Mouse (Mus musculus): Measurements from ENCODE around the gene Gpt2. TPM values are rescaled to one million over a fixed set of nuclear protein-coding genes. Genes with fewer than 3 reads are reported as not detected.

The Gpt2 gene
- total RNA-seq, 2 experiments from 2014 or later = 303 to 317 TPM

GRCm38 (mm10) chr8:85520586-85520985 lies 28.2 kb downstream of the Gpt2 start:
- no peak for DNase-seq
- intact Hi-C loops (cut with DNase I) = no loop called here

DNA sequence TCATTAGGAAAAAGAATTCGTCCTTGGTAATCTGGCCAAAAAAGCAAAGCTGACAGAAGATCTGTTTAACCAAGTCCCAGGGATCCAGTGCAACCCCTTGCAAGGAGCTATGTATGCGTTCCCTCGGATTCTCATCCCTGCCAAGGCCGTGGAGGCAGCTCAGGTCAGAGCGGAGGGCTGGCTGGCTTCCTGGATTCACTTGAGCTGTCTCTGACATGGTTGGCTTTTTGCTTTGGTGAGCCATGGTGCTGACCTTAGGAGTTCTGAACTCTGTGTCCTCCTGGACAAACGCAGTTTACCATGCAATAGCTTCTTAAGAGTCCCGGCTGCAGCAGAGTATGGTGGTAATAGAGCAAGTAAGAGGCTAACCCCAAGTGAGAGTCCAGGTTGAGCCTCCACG lies 29.0 kb downstream of the Gpt2 start:
- peak in 1 of 2 experiments; percentile 68 for DNase-seq
- intact Hi-C loops (cut with DNase I) = no loop called here

- no peak for DNase-seq
- intact Hi-C loops (cut with DNase I) = no loop called here
Observed at GRCm38 (mm10) chr8:85524086-85524485, 31.7 kb downstream of the Gpt2 start.

GRCm38 (mm10) chr8:85526105-85526504 lies 33.7 kb downstream of the Gpt2 start:
- DNase-seq = no peak
- intact Hi-C loops (cut with DNase I) = loop anchor here (1.0 kb wide), 1 partner anchor 65 kb away; no protein-coding TSS in a partner anchor

DNA sequence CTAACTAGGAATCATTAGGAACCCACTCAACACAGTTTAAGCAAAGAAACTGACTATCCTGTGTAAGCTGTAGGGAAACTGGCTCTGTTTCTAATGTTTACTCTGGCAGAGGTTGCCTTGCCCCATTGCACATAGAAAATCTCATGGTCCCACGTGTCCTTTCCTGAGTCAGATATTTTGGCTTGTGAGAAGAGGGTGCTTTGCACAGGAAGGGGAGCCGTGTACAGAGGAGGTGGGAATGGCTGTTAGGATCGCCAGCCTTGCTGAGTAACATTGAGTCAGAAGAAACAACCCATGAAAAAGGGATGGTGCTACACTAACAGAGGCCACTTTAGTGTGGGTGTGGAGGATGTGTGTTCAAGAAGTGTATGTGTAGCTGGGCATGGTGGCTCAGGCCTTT lies 36.6 kb downstream of the Gpt2 start:
- DNase-seq = no peak
- intact Hi-C loops (cut with DNase I) = no loop called here

DNA sequence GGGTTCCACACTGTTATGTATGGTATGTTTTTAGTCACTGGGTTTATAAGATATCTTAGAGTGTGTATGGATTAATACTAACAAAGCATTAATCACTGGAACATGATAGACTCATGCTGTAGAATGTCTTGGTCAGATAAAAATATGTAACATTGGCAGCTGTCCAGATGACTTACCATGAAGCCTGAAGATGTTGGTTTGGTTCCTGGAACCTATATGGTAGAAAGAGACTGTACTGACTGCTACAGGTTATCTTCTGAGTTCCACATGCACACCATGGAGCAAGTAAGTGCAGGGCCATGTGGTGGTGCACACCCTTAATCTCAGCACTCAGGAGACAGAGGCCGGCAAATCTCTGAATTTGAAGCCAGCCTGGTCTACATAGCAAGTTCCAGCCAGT lies 38.3 kb downstream of the Gpt2 start:
- no peak for DNase-seq
- intact Hi-C loops (cut with DNase I) = no loop called here

- intact Hi-C loops (cut with DNase I) = no loop called here
- DNase-seq = no peak
Observed at GRCm38 (mm10) chr8:85531471-85531870, 39.1 kb downstream of the Gpt2 start.

DNA sequence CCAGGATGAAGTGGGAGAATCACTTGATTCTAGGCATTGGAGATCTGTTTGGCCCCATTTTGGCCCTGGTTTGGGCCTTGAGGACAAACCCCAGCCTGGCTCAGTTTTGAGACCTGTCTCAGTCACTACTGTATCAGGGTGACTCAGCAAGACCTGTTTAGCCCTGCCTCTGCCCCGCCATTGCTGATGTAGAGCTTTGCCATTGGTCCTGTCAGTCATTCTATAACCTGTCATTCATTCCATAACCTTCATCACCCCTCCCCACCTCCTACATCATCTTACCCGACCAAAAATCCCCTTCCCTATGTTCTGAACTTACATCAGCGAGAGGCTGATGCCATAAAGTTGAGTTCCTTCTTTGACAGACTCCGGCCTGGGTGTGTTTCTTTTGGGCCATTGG lies 40.5 kb downstream of the Gpt2 start:
- no peak for DNase-seq
- intact Hi-C loops (cut with DNase I) = no loop called here

DNA sequence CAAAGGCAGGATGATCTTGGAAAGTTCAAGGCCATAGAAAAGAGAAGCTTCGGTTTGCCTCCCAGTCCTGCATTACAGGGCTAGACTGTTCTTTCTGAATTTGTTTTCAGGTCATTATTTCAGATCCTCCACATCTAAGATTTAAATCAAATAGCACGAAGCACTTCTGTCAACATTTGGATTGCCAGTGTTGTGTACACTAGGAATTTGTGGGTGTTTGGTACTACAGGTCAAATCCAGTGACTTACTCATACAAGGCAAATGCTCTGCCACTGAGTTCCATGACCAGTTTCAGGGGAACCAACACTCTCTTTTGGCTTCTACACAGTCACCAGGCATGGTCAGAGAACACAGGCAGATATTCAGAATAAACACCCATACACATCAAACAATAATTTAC lies 41.1 kb downstream of the Gpt2 start:
- intact Hi-C loops (cut with DNase I) = no loop called here
- DNase-seq = no peak

GRCm38 (mm10) chr8:85534163-85534562 lies 41.8 kb downstream of the Gpt2 start:
- DNase-seq = no peak
- intact Hi-C loops (cut with DNase I) = no loop called here

GRCm38 (mm10) chr8:85536332-85536731 lies 44.0 kb downstream of the Gpt2 start:
- intact Hi-C loops (cut with DNase I) = no loop called here
- DNase-seq = no peak

GRCm38 (mm10) chr8:85551934-85552333 lies 59.6 kb downstream of the Gpt2 start:
- intact Hi-C loops (cut with DNase I) = no loop called here
- no peak for DNase-seq

DNA sequence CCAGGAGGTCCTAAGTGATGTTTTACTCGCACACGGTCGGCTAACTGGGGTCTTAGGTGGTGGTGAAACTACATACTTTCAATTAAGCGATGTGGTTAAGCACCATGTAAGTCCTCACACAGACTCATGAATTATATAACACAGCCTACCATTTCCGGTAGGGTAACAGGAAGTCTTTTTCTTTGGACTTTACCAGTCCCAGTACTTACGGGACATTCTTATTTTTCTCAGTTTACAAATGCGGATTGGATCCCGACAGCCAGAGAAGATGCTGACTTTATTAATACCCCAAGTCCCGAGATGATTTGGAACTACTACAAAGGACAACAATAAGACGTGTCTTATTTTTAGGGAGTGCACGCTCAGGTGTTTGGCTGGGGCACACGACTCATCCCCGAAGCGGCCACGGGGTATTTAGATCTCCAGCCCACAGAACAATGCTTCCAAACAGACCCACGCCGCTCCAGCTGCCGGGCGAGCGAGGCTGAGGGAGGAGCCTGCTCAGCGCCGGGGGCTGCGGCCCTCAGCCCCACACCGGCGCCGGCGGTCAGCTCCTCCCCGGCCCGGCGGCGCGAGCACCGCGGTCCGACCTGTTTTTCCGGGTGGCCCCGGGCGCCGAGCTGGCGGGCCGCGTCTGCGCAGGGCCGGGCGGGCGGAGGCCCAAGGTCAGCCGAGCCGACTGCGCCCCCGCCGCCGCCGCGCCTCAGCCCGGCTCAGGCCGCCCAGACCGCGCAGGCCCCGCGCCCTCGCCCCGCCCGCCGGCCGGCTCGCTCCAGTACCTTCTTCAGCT lies 62.2 kb downstream of the Gpt2 start:
- intact Hi-C loops (cut with DNase I) = no loop called here
- no peak for DNase-seq

DNA sequence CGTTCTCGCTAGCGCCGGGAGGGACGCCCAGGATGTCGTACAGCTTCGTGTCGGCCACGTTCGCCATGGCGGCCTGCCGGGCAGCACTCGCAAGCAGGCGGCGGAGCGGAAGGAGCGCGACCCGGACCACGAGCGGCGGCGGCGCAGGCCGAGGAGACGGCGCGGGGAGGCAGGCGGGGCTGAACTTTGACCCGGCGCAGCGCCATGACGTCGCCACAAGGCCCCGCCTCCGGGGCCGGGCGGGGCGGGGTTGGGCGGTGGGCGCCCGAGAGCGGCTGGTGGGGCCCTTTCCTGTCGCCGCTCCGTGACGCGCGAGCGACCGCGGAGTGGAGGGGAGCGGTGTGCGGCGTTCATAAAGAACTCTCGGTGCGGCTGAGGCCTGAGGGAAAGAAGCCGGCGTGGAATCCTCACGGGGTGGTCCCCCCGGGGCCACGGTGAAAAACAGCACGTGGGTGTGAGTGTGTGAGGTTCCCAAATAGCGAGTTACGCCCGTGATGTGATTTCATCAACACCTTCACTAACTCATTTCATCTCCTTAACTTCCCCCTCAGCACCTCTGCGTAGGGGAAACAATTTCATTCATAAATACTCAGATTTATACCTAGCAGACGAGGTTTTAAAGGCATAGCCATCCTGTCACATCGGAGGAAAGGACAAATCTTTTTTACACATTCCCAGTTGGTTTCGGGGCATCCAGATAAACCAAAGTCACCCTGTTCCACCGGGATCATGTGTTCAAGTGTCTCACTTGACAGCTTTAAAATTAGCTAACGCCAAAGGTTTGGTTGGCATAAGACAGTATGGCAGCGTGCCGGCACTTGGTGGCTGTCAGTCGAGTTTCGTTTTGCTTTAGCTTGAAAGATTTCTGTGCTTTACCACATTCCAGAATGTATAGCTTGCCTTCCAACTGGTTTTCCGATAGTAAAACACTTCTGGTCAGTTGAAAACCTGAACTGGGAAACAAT lies 63.1 kb downstream of the Gpt2 start, which contains the start of gene Dnaja2:
Dnaja2 (minus strand) TSS at position 164 of the 965 bp plus-strand sequence.
- intact Hi-C loops (cut with DNase I) = no loop called here
- DNase-seq = peak; percentile 86 to 90

- intact Hi-C loops (cut with DNase I) = no loop called here
Observed at GRCm38 (mm10) chr8:85556986-85557600, 64.7 kb downstream of the Gpt2 start.

GRCm38 (mm10) chr8:85557601-85557986 lies 65.2 kb downstream of the Gpt2 start:
- no peak for DNase-seq
- intact Hi-C loops (cut with DNase I) = no loop called here

More at GRCm38 (mm10) chr8:85556986-85557600, 64.7 kb downstream of the Gpt2 start:
- no peak for DNase-seq

DNA sequence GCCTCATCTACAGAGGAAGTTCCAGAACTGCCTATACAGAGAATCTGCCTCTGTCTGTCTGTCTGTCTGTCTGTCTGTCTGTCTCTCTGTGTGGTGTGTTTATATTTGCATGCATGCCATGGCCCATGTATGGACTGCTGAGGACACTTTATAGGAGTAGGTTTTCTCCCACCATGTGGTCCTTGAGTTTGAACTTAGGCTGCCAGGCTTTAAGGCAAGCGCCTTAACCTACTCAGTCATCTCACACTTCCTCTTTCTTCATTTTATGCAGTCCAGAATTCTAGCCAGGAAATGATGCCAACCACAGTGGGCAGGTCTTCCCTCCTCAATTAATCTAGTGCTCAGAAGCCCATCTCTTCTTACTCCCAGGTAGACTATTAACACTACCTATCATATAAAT lies 66.8 kb downstream of the Gpt2 start:
- intact Hi-C loops (cut with DNase I) = no loop called here
- DNase-seq = no peak

DNA sequence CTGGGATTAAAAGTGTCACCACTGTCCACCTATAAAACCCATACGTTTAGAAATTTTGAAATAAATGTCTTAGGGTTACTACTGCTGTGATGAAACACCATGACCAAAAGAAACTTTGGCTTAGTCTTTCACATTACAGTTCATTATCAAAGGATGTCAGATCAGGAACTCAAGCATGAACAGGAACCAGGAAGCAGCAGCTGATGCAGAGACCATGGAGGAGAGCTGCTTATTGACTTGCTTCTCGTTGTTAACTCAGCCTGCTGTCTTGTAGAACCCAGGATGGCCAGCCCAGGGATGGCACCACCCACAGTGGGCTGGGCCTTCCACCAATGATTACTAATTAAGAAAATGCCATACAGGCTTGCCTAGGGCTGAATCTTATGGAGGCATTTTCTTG lies 67.6 kb downstream of the Gpt2 start:
- intact Hi-C loops (cut with DNase I) = no loop called here
- DNase-seq = no peak

DNA sequence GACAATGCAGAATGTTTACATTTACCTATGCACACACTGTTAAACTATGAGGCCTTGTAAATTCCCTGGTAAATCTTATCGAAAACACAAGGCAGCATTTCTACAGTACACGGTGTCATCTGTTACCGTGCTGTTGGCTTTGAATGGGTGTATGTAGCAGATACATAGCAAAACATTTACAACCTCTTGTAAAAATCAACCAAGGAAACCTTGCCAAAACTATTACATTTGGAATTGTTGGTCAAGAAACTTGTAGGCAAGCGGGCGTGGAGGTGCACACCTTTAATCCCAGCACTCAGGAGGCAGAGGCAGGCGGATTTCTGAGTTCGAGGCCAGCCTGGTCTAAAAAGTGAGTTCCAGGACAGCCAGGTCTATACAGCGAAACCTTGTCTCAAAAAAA lies 71.0 kb downstream of the Gpt2 start:
- intact Hi-C loops (cut with DNase I) = no loop called here
- DNase-seq = no peak

DNA sequence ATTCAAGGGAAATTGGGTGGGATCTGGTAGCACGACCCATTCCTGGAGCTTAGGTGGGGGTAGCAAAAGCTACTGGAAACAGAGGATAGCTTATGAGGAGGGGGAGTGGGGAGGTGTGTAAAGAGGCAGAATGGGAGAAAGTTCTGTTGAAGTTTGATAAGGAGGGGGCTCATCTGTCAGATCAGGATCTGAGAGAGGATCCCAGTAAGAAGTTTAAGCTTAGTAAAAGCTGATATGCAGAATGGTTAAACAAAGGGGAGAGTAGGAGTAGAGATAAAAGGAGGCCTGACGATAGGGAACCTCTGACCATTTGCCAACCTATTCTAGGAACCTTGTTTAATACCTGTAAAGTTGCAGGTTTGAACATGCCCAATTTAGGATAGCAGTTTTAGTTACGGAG lies 72.8 kb downstream of the Gpt2 start:
- intact Hi-C loops (cut with DNase I) = no loop called here
- no peak for DNase-seq

DNA sequence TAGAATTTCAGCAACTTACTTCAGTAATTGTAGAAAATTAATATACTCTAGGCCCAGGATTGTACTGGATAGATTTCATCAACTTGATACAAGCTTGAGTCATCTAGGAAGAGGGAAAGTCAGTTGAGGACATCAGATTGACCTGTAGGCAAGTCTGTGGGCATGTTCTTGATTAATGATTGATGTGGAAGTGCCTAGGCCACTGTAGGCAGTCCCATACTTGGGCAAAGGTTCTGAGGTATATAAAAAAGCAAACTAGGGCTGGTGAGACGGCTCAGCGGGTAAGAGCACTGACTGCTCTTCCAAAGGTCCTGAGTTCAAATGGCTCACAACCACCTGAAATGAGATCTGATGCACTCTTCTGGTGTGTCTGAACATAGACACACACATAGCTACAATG lies 75.4 kb downstream of the Gpt2 start:
- no peak for DNase-seq
- intact Hi-C loops (cut with DNase I) = no loop called here

Data from gastrocnemius, postnatal 36 days (tissue).